Mouse (Mus musculus) monocyte, adult 5-6 weeks (primary cell): Measurements from ENCODE around the gene Cep162. TPM values are rescaled to one million over a fixed set of nuclear protein-coding genes. Genes with fewer than 3 reads are reported as not detected.
A peak's percentile ranks its signal among the peaks of the same experiment; 100 is the strongest.

ENCODE experiments used
- ATAC-seq: fragments of 153-309, 156-312 bp; replicated peaks from 2 replicates; pipeline ENCODE4 v1.8.0; 2017; ENCODE audit warnings: mild to moderate bottlenecking; ENCODE audit not compliant: low TSS enrichment, insufficient number of reproducible peaks, severe bottlenecking, poor library complexity, low FRiP score
- total RNA-seq: library from RNA; stranded (forward); fragments of 200-1000, 200-491, 200-594 nt; gene quantifications from 3 replicates; pipeline ENCODE4 v1.2.3, GENCODE M21; 2017

The Cep162 gene
- 4.7 to 14.4 TPM (median 13.0 TPM) in 3 replicates for total RNA-seq

DNA sequence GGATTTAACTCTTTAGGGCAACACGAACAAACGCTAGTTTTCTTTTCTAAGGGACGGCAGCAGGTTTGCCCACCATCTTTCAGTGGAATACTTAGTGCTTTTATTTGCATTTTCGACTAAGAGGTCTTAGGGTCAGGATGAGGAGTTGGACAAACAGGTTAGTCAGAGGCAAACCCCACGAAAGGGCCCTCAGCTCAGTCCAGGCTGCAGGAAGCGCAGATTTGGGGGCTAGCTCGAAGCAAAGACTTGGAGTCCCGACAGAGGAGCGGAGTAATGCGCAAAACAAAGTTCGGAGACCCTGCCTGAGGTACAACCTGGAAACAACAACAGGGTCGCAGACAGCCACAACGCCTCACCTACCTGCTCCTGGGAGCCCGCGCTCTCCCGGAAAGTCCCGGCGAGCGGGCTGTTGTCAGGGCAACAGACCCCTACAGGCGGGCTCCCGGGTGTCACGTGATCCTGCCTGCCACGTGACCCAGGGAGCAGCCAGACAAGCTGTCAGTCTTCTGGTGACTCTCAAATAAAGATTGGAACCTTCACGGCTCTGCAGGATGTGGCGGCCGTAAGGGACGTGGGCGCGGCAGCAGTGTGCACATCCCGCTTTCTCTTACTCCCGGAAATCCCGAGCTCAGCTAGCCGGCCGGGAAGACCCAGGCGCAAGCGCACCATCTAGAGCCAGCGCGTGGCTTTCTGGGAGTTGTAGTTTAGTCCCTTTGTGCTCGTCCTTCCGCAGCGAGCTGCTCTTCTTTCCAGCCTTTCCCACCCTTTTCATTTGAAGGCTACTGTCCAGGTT lies at the start of gene Cep162:
Gene Cep162 (minus strand): TSS at position 634 of the 793 bp plus-strand sequence.
- peak; percentile 95 for ATAC-seq

DNA sequence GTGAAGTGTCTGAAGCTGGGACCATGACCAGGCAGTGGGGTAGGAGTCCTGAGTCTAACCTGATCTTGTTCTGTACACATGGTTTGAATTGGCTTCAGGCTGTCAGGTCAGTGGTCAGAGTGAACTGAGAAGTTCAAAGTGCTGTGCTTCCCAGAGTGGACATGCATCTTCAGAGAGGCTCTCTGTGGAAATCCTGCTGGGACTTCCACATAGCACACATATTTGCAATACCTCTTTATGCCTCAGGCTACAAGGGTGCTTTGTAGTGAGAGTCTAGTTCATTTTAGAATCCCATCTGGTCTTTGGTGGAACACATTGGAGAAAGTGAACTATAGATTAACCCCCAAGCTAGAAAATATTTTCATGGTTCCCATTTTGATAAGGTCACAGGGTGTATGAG lies 47.9 kb upstream of the Cep162 start:
- ATAC-seq: no peak

DNA sequence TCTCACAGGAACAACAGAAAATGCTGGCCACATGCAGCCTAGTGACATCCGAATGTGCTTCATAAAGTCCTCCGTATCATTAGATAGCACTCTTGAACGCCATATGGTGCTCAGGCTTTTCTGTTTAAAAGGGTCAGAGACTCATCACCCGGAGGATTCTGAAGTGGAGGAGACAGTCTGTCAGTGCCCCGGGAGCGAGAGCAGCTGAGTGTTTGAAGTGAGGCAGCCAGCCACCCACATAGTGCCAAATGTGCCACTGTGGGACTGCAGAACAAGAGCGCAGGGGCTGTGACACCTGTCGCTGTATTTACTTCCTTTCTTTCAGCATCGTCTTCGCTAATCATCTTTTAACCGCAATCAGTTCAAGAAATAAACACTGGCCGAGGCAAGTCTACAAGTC lies 43.6 kb upstream of the Cep162 start:
- ATAC-seq: no peak

DNA sequence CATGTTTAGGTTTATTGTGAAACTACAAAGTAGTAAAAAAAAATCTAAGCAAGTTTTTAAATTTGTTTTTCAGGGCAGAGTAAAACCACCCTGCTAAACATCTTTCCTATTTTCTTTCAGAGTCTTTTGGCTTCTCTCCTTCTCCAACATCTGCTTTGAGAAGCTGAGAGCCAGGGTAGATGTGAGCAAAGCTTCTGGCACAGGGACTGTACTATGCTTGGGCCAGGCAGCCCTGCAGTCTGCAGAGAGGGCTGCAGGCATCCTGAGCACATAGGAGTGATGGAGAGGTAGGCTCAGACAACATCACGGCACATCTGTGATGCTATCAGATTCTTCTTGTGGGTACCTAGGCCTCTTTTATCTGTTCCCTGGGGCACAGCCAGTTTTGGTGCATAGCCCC lies 42.2 kb upstream of the Cep162 start:
- no peak for ATAC-seq

DNA sequence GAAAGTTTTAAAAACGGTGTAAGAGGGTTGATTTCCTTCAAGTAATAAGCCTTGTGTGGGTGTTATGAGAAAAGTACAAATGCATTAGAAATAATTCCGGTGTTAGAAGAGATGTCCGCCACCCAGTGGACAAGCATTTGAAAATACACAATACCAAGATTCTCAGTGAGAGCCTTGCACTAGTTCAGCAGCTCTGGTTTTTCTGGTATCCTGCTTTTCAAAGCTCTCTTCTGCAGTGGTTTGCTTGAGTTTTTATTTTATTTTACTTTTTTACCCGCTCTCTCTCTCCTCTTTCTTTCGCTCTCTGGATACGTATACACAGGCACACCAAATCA lies 327 bp upstream of the Cep162 start:
- peak; percentile 33; the same call in 1 of the 2 replicates for ATAC-seq

DNA sequence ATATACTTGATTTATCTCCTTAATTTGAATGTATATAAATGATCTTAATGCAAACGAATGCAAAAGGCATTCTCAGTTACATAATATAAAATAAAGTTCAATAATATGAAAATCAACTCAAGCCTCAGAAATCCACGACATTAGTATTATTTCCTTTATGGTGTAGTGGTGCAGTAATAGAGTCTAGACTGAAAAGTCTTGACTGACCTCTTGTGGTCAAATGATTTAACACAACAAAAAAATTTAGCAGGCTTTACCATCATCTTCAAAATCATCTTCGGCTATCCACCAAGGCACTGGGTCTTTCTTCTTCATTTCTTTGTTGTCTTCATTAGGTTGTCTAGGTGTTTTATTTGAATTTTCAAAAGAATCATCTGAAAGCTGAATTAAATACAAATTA lies 7.2 kb downstream of the Cep162 start:
- no peak for ATAC-seq

DNA sequence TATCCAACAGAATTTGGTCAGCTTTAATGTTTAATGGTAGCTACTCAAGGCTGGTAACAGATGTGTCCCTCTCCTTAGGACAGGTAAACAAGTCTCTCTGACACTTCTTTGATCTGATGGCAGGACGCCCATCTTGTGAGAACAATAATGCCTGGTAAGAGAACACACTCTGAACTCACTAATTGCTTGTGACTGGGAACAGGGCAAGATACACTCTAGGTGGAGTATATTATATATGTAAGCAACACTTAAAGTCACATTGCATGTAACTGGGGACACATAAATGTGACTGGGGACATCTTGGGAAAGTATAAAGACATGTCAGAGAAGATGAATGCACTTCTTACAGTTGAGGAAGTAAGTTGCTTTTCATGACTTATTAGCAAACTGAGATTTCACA lies 7.7 kb downstream of the Cep162 start:
- ATAC-seq: no peak

DNA sequence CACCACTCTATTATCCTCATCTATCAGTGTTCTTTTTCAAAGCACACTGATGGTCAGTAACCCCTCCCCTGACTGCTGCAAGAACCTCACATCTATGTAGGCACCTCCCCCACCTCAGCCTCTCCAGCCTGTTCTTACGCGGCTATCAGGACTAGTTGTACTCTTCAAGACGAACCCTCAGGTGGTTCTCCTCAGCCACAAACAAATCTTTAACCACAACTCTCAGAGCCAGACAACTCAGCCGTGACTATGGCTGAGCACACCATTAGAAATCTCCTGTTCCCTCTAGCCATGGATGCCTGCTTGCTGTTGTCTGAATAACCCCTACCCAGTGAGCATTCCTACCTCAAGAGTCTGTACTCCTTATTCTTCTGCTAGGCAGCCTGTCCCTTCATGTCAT lies 42.1 kb downstream of the Cep162 start:
- 0 out of 2 replicates have a peak, but pooled peaks have one; percentile 27 for ATAC-seq

DNA sequence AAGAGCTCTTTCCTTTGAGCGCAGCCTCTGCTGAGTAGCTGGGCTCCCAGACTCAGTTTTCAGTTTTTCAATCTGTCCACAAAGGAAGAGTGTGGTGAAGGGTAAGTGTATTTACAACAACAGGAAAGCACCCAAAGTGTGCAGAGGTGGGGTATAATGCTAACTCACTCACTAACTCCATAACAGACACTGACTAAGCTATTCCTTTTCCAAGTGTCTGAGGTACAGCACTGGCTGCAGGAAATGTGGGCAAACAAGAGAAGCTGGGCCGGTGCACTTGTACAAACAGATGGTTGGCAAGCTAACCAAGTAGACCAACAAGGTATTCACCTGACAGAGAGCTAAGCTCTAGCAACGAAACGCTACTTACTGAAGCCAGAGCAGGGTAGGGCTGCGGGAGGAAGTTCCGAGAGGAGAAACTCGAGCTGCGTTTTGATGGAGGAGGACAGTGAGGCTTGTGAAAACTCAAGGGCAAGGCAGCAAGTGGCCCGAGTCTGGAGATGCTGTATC lies 44.5 kb downstream of the Cep162 start:
- no peak for ATAC-seq

DNA sequence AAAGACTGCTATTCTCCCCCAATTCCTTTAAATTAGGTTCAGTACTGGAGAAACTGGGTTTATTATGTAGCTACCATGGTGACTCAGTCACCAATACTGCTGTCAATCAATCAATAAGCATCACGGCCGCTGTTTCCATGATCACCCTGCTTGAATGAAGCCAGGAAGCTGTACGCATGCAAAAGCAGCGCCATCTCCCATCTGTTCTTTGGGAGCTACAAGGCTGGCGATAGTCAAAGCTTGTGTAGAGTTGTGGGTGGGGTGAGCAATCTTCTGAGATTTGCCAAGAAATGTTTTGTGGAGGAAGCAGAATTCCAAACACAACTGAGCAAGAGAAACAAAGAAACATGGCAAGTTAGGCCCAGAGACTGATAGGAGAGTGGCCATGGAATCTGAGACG lies 52.9 kb downstream of the Cep162 start:
- no peak for ATAC-seq

DNA sequence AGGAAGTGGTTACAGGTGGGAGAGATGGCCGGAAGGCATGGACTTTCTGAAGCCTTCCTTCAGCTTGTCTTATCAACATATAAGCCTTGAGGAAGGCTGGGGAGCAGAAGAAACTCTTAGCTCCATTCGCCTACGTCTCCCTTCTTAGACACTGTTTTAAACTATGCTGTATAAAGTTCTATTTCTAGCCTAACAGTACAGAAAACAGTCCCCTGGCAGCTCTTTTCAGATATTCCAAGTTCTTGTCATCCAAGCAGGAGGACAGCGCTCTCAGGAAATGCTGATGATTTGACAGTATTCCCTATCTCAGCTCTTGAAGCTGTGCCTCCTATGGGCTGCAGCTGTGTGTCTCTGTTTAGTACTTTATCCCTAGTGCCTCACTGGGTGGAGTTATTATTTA lies 54.4 kb downstream of the Cep162 start:
- ATAC-seq: no peak

DNA sequence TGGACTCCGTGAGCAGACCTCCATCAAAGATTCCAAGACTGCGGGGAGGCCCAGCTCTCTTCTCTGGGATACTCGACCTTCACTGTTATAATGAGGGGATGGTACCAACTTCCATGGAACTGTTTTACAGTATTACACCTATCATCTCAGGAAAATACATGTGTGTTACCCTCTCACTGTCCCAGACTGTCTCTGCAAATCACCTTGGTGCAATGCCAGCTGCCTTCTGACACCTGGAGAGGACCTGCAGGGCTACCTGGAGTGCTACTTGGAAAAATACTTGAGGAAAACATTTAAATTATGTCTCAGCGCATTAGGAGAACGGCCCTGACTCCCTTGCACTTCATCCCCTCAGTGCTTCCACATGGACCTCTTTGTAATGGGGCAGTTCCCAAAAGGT lies 54.9 kb downstream of the Cep162 start:
- ATAC-seq: no peak

DNA sequence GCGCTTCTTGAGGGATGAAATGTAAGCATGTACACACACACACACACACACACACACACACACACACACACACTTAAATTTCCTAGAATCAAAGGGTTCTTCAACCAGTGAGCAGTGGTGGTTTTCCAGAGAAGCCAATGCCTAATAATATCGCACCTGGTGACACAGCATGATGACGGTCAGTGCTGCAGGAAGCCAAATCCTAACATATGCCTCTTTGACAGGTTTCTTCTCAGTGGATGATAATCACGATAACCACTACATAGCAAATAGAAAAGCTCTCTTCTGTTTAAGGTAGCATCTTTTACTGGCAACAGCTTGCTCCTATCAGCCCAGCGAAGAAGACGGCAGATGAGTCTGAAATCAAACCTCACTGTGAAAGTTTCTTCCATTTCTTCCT lies 57.3 kb downstream of the Cep162 start:
- ATAC-seq: no peak

DNA sequence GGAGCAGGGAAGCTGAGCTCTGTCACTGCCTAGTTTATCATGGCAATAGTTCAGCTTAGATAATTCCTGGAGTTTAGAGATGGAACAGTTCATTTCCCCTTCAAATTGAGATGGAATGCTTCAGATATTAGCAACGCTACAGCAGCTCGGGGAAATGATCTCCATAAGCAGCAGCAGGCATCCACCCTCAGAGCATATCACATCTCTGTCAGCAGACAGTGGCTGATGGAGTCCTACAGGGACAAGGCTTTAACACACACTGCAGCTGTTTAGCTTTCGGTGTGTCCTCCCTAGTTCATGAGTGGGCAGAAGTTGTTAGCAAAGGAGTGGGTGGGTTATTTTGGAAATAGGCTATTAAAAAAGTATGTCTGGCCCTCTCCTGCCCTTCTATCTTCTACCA lies 58.1 kb downstream of the Cep162 start:
- ATAC-seq: no peak

DNA sequence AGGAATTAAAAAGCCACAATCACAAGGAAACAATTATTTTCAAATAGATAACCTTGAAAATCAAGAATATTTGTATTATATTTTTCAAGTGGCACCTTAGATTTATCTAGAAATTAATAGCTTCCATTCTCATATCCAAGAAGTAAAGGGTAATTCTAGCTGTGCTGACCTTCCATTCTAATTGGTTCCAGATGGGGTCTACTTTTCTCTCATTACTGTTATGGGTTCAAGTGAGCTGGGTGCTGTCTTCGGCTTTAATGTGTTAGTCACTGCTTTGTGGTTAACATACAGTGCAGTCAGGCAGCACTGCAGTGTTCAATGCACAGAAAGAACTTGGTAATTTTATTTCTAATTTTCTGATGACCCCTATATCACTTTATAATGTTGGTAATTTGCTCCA lies 61.6 kb downstream of the Cep162 start:
- no peak for ATAC-seq

DNA sequence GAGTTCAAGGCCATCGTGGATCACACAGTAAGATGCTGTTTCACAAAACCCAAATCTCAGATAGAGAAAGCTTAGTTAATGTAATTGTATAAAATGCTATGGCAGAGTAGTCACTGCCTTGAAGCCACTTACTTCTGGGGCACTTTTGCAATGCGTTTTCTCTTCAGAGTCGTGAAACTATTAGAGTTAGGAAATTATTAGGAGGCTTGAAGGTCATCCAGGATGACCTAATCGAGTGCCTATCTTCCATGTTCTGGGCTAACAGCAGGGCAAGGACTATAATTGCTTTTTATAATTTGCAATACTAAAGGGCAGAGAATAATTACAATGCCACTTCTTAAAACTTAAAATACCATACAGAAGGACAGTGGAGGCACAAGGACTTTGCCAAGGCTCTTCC lies 68.0 kb downstream of the Cep162 start:
- ATAC-seq: no peak

DNA sequence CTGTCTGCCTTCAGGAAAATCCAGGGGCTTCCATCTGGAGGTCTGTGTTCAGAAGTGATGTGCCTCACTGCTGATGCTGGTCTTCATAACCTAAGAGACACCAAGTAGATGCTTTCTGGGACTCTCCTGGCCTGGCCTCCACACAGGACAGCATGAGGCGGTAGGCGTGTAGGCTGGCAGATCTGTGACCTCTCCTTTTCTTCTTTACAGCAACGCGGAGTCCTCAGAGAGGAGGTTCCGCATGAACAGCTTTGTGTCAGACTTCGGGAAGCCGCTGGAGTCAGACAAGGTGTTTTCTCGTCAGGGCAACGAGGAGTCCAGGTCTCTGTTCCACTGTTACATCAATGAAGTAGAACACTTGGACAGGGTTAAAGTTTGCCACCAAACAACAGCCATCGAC lies 73.1 kb downstream of the Cep162 start:
- ATAC-seq: no peak

DNA sequence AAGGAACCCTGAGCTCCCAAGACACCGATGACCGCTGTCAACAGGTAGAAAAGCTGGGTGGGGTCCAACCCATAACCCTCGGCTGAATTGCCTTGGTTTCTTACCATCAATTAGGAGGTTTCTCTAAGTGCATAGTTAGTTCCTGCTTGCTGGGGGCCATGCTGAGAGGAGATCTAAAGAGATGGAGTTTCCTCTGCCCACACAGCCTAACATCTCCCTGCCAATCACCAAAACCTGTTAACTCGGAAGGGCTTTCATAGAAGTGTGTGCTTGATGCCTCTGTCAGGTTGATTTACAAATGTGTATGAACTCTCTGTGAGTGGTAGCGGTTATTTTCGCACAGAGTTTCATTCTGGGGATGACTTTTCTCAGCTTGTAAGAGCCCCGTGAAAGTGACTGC lies 76.8 kb downstream of the Cep162 start:
- no peak for ATAC-seq

DNA sequence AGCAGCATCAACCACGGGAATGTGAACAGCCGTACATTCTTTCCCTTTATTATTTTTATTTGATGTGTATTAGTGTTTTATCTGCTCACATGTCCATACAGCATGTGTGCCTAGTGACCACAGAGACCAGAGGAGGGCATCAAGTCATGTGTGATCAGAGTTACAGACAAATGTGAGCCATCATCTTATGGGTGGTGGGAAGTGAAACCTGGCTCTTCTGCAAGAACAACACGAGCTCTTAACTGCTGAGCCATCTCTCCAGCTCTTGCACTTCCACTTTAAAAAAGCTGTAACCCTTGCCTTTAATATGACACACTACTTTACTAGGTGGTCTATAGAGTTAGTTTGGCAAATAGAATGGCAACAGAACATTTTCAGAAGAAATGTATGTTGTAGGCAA lies 83.8 kb downstream of the Cep162 start:
- no peak for ATAC-seq

DNA sequence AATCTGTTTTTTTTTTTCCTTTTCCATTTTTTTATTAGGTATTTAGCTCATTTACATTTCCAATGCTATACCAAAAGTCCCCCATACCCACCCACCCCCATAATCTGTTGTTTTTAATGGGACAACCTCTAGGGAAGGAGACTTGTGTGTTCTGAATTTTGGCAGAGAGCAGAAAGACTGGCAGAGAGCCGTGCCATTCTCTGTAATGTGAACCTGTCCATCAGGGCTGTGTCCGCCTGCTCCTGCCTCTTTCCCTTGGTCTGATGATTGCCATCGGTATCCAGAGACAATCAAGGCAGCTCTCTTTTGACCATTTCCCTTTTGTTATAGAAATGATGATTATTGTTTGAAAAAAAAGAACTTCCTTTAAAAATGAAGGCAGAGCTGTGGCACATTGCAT lies 84.4 kb downstream of the Cep162 start:
- ATAC-seq: no peak

DNA sequence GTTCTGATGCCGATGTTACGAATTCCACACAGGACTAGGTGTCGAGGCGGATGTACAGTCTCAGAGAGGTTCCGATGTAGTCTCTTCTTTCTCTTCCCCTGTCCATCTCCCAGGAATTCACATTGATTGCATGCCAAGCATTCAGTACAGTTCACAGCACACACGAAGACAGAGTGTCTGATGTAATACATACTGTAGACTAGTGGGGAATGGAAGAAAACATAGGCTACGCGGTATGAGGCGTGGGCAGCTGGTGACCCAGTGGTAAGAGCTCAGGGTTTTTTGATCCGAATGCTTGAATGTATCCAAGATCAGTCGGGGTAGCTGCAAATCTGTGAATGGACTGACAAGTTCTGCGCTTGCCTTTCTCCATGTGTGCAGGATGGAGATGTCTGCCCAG lies 86.2 kb downstream of the Cep162 start:
- ATAC-seq: no peak
